ENCODE assay signal across 16 mouse cellular contexts in the genomic region with DNA sequence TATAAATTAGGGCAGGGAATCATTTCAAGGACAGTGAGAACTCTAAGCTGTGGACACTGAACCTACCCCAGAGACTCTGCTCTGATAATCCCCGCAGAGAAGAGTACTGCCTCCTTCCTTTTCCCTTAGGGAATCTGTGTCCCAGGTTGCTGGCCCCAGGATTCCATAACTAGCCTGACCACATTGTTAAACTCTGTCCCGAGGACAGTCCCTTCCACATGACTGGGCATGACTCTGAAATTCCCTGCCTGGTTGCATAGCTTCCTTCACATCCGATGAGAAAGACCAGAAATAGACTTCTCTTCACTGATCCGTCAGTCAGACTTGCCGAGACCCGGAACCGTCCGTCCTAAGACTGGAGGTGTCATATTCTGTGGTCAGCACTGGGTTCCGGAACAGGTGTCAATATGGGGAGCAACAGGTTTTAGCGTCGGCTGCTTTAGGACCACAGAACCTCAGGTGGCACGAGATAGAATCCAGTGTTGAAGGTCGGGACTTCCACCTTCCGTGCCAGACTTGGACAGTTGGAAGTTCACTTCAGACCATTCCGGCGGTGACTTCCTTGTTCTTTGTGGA.
A peak's percentile ranks its signal among the peaks of the same experiment; 100 is the strongest.
DNase-seq lines count a peak whose midpoint lies in the region; ATAC-seq lines count a peak whose summit lies in the region.
"Had no signal": no experiment of that assay in that cellular context is flagged by ENCODE, and none has a peak within 500 bp of the region (broad histone marks: within the 10 kb centered on the region; RNA-seq: fewer than 3 reads in every experiment).

No protein-coding gene starts in this region.

- H3K4me3 ChIP-seq in midbrain, embryonic 11.5 days (ENCODE audit: low read depth, low read length), result no peak overlapping the region
- no peak overlapping the region for H3K4me3 ChIP-seq in midbrain, embryonic 10.5 days
- H3K4me3 ChIP-seq in heart, embryonic 11.5 days (ENCODE audit: low read depth, low read length), result no peak overlapping the region
- H3K4me3 ChIP-seq: embryonic facial prominence, embryonic 13.5 days; forebrain, embryonic 13.5 days; left cerebral cortex, adult 2 months; limb, embryonic 12.5 days; neural tube, embryonic 13.5 days had no signal

- no peak for ATAC-seq in midbrain, embryonic 11.5 days (ENCODE audit: low FRiP score)
- no peak for ATAC-seq in heart, embryonic 11.5 days (replicated peaks; ENCODE audit: insufficient number of reproducible peaks, low FRiP score, low TSS enrichment)
- ATAC-seq in inflammation-experienced regulatory T-cells, adult 6 months, result no peak
- ATAC-seq: forebrain, embryonic 13.5 days; midbrain, embryonic 16.5 days had no signal

- no peak overlapping the region for H3K27ac ChIP-seq in midbrain, embryonic 11.5 days (ENCODE audit: low read depth, low read length)
- no peak overlapping the region for H3K27ac ChIP-seq in midbrain, embryonic 10.5 days (replicated peaks)
- H3K27ac ChIP-seq in heart, embryonic 11.5 days (ENCODE audit: low read depth, low read length), result peak overlapping the region; percentile 64
- H3K27ac ChIP-seq: embryonic facial prominence, embryonic 13.5 days; forebrain, embryonic 13.5 days; hindbrain, embryonic 14.5 days; left cerebral cortex, adult 2 months; limb, embryonic 12.5 days; neural tube, embryonic 13.5 days had no signal

- H3K27me3 ChIP-seq in midbrain, embryonic 11.5 days (ENCODE audit: control insufficient read depth, insufficient read depth, low read length), result no peaks in the 10 kb centered on the region
- no peaks in the 10 kb centered on the region for H3K27me3 ChIP-seq in midbrain, embryonic 10.5 days (ENCODE audit: low read depth, poor library complexity, severe bottlenecking)
- H3K27me3 ChIP-seq in heart, embryonic 11.5 days (ENCODE audit: control insufficient read depth, insufficient read depth, low read length), result no peaks in the 10 kb centered on the region
- H3K27me3 ChIP-seq: embryonic facial prominence, embryonic 13.5 days; forebrain, embryonic 13.5 days; limb, embryonic 12.5 days; neural tube, embryonic 13.5 days had no signal

- no peaks in the 10 kb centered on the region for H3K9me3 ChIP-seq in midbrain, embryonic 11.5 days (ENCODE audit: control insufficient read depth, low read length)
- no peaks in the 10 kb centered on the region for H3K9me3 ChIP-seq in midbrain, embryonic 10.5 days (replicated peaks)
- H3K9me3 ChIP-seq in heart, embryonic 11.5 days (replicated peaks; ENCODE audit: control insufficient read depth, low read length), result no peaks in the 10 kb centered on the region
- H3K9me3 ChIP-seq: embryonic facial prominence, embryonic 13.5 days; forebrain, embryonic 13.5 days; limb, embryonic 12.5 days; neural tube, embryonic 13.5 days had no signal

- DNase-seq in midbrain, embryonic 11.5 days (ENCODE audit: low spot score, missing footprints), result peak; percentile 59
- DNase-seq in midbrain, embryonic 10.5 days (ENCODE audit: low spot score), result no peak
- peak; percentile 9 to 29 for DNase-seq in kidney, adult 8-10 months
- DNase-seq in retina, postnatal 1 day, result peak; percentile 55
- no peak for DNase-seq in adipocyte (ENCODE audit: low spot score)
- no peak for DNase-seq in urinary bladder, postnatal 36 days (ENCODE audit: low spot score in 2 of 2)
- DNase-seq: lung, postnatal 36 days had no signal

- H3K4me2 ChIP-seq in midbrain, embryonic 11.5 days, result no peak overlapping the region
- peak overlapping the region; percentile 47 for H3K4me2 ChIP-seq in heart, embryonic 11.5 days
- H3K4me2 ChIP-seq: embryonic facial prominence, embryonic 13.5 days; forebrain, embryonic 13.5 days; hindbrain, embryonic 14.5 days; limb, embryonic 12.5 days; neural tube, embryonic 13.5 days had no signal

- 92% methylated on average over 16 of the region's 16 CpGs for WGBS in midbrain, embryonic 11.5 days
- 92% methylated on average over 16 of the region's 16 CpGs for WGBS in midbrain, embryonic 10.5 days
- 61% methylated on average over 16 of the region's 16 CpGs for WGBS in heart, embryonic 11.5 days (ENCODE audit: insufficient replicate concordance)

- no peak overlapping the region for H3K9ac ChIP-seq in midbrain, embryonic 11.5 days (ENCODE audit: low read length)
- no peak overlapping the region for H3K9ac ChIP-seq in heart, embryonic 11.5 days (ENCODE audit: low read depth, low read length)
- H3K9ac ChIP-seq: embryonic facial prominence, embryonic 13.5 days; forebrain, embryonic 13.5 days; hindbrain, embryonic 14.5 days; limb, embryonic 12.5 days; neural tube, embryonic 13.5 days had no signal

- H3K4me1 ChIP-seq in midbrain, embryonic 11.5 days (ENCODE audit: control insufficient read depth, insufficient read depth, low read length), result no peaks in the 10 kb centered on the region
- peaks cover 2% of the 10 kb centered on the region; the same call in 1 of the 2 replicates for H3K4me1 ChIP-seq in midbrain, embryonic 10.5 days
- H3K4me1 ChIP-seq in heart, embryonic 11.5 days (ENCODE audit: control insufficient read depth, insufficient read depth, low read length), result peaks cover 19% of the 10 kb centered on the region
- H3K4me1 ChIP-seq: embryonic facial prominence, embryonic 13.5 days; forebrain, embryonic 13.5 days had no signal

- H3K36me3 ChIP-seq in midbrain, embryonic 11.5 days (ENCODE audit: control insufficient read depth, insufficient read depth, low read length), result no peaks in the 10 kb centered on the region
- H3K36me3 ChIP-seq in midbrain, embryonic 10.5 days, result no peaks in the 10 kb centered on the region
- no peaks in the 10 kb centered on the region for H3K36me3 ChIP-seq in heart, embryonic 11.5 days (ENCODE audit: control insufficient read depth, insufficient read depth, low read length)
- H3K36me3 ChIP-seq: embryonic facial prominence, embryonic 13.5 days; limb, embryonic 12.5 days; neural tube, embryonic 13.5 days had no signal

Comparison
In these comparisons a context has a peak if more than half of its experiments do, and no peak if none do; other contexts are left out.
1. DNase-seq: peak in midbrain, embryonic 11.5 days (single experiment), kidney, adult 8-10 months (2 of 2) and retina, postnatal 1 day (single experiment); none in midbrain, embryonic 10.5 days (single experiment), adipocyte (single experiment) and urinary bladder, postnatal 36 days (0 of 2).